Mouse (Mus musculus) cerebellum, adult 2 months (tissue): Measurements from ENCODE around the gene Naip2.
"Not testable (repeated sequence)": the region's sequence is repeated elsewhere in the genome, so short reads cannot be mapped to it uniquely, and the experiment has no call there.

Experiments used
- CTCF ChIP-seq: fragments of 200-500 bp; IDR thresholded peaks from 2 replicates; pipeline ENCODE4 v1.5.1; 2011; ENCODE audit warnings: low read depth, mild to moderate bottlenecking, control low read depth, low read length, moderate library complexity, borderline replicate concordance; ENCODE audit not compliant: insufficient read depth
- POLR2A ChIP-seq: fragments of 200-500 bp; IDR thresholded peaks from 2 replicates; pipeline ENCODE4 v1.6.1; 2011; ENCODE audit warnings: low read length, control low read depth, borderline replicate concordance; ENCODE audit not compliant: insufficient read depth

GRCm38 (mm10) chr13:100162467-100162866 lies 39.4 kb downstream of the Naip2 start:
- not testable (repeated sequence) for TF ChIP-seq CTCF, POLR2A
